Mouse (Mus musculus) embryonic facial prominence, embryonic 11.5 days (tissue): ENCODE data around the gene Ighmbp2. TPM values are rescaled to one million over a fixed set of nuclear protein-coding genes. Genes with fewer than 3 reads are reported as not detected.

Experiments used
- ATAC-seq: fragments of 200-750 bp; cut with Nextera tagmentation; replicated peaks from 2 replicates; pipeline ENCODE4 v1.8.0; 2017; ENCODE audit warnings: low read depth; ENCODE audit not compliant: insufficient number of reproducible peaks, low FRiP score, low TSS enrichment
- DNase-seq: peaks from one replicate; pipeline ENCODE4 v3.0.0-alpha.2; 2015; ENCODE audit warnings: low spot score
- H3K27ac ChIP-seq: fragments of 300-500 bp; sonication (generic); replicated peaks from 2 replicates; pipeline ENCODE4 v1.5.1; 2014; ENCODE audit warnings: mild to moderate bottlenecking, low read depth, low read length, control low read depth
- H3K27me3 ChIP-seq: fragments of 300-500 bp; sonication (generic); 2 replicates; pipeline ENCODE4 v1.6.1; 2014; ENCODE audit warnings: mild to moderate bottlenecking, low read length, moderate library complexity, mixed read lengths; ENCODE audit not compliant: control insufficient read depth, insufficient read depth
- H3K36me3 ChIP-seq: fragments of 300-500 bp; sonication (generic); replicated peaks from 2 replicates; pipeline ENCODE4 v1.6.1; 2014; ENCODE audit warnings: low read depth, mild to moderate bottlenecking, low read length, moderate library complexity, mixed read lengths; ENCODE audit not compliant: control insufficient read depth, insufficient read depth
- H3K4me1 ChIP-seq: fragments of 300-500 bp; sonication (generic); 2 replicates; pipeline ENCODE4 v1.6.1; 2014; ENCODE audit warnings: low read length, mixed read lengths; ENCODE audit not compliant: control insufficient read depth, insufficient read depth
- H3K4me2 ChIP-seq: fragments of 300-500 bp; sonication (generic); 2 replicates; pipeline ENCODE4 v1.6.1; 2014; ENCODE audit warnings: low read depth, mild to moderate bottlenecking, control low read depth, low read length, moderate library complexity
- H3K4me3 ChIP-seq: fragments of 300-500 bp; sonication (generic); 2 replicates; pipeline ENCODE4 v1.5.1; 2014; ENCODE audit warnings: low read depth, low read length, control low read depth
- H3K9ac ChIP-seq: fragments of 300-500 bp; sonication (generic); replicated peaks from 2 replicates; pipeline ENCODE4 v1.6.1; 2014; ENCODE audit warnings: mild to moderate bottlenecking, control low read depth, low read length
- H3K9me3 ChIP-seq: fragments of 300-500 bp; sonication (generic); replicated peaks from 2 replicates; pipeline ENCODE4 v1.6.1; 2016; ENCODE audit warnings: mild to moderate bottlenecking, low read length, inconsistent platforms, mixed read lengths; ENCODE audit not compliant: control insufficient read depth
- WGBS: fragments of 180-500 bp; shearing (Covaris S2); extraction: QIAGEN DNeasy Blood & Tissue Kit; methylation state at CpG from one replicate; pipeline ENCODE4 v1.1.7; 2014; 5-methylcytosine and 5-hydroxymethylcytosine counted together
- polyA plus RNA-seq: library from polyadenylated mRNA; unstranded; fragments of >200 nt; fragmentation: Nextera tagmentation; extraction: Ambion mirVana; gene quantifications from 2 replicates; pipeline ENCODE4 v1.2.1, GENCODE M21; 2014

Ighmbp2 gene
- polyA plus RNA-seq, 1 experiment from 2014 or later = 6.0 TPM

- 5% methylated on average over 26 of the region's 26 CpGs for WGBS
- no peak for ATAC-seq
- H3K27me3 ChIP-seq = peaks cover 20% of the 10 kb centered on the region
Measured at GRCm38 (mm10) chr19:3322261-3322969, 39.6 kb upstream of the Ighmbp2 start, which contains the start of gene Cpt1a. TSS of gene Cpt1a (plus strand) at chr19:3322334.

GRCm38 (mm10) chr19:3321617-3322016 is 38.8 kb upstream of the Ighmbp2 start:
- H3K27me3 ChIP-seq = peaks cover 20% of the 10 kb centered on the region
- no peaks in the 10 kb centered on the region for H3K9me3 ChIP-seq
- no peak overlapping the region for H3K4me2 ChIP-seq
- no peak overlapping the region; the same call in 1 of the 2 replicates for H3K9ac ChIP-seq
- ATAC-seq (no peak), DNase-seq (no peak)
- H3K4me3 ChIP-seq = no peak overlapping the region
- 7% methylated on average over 11 of the region's 11 CpGs for WGBS
- H3K4me1 ChIP-seq = peaks cover 3% of the 10 kb centered on the region; the same call in 1 of the 2 replicates
- H3K27ac ChIP-seq = no peak overlapping the region
- H3K36me3 ChIP-seq = no peaks in the 10 kb centered on the region

More at GRCm38 (mm10) chr19:3322261-3322969, 39.6 kb upstream of the Ighmbp2 start, which contains the start of gene Cpt1a:
- Histone ChIP-seq H3K36me3 (no peaks in the 10 kb centered on the region), H3K4me3 (peak within 1 kb of the TSS; percentile 54), H3K4me1 (peaks cover 3% of the 10 kb centered on the region; the same call in 1 of the 2 replicates), H3K27ac (no peak within 1 kb of the TSS), H3K9me3 (no peaks in the 10 kb centered on the region), H3K9ac (peak within 1 kb of the TSS; percentile 41; the same call in 1 of the 2 replicates), H3K4me2 (peak within 1 kb of the TSS; percentile 93)
- DNase-seq = peak; percentile 26

GRCm38 (mm10) chr19:3320801-3321200 is 38.0 kb upstream of the Ighmbp2 start:
- H3K4me3 ChIP-seq = no peak overlapping the region
- no peak overlapping the region for H3K4me2 ChIP-seq
- H3K27ac ChIP-seq = no peak overlapping the region
- no peak for DNase-seq
- peaks cover 3% of the 10 kb centered on the region; the same call in 1 of the 2 replicates for H3K4me1 ChIP-seq
- H3K9ac ChIP-seq = no peak overlapping the region
- WGBS = 72% methylated on average over 3 of the region's 3 CpGs
- no peak for ATAC-seq
- H3K9me3 ChIP-seq = no peaks in the 10 kb centered on the region
- H3K36me3 ChIP-seq = no peaks in the 10 kb centered on the region
- peaks cover 20% of the 10 kb centered on the region for H3K27me3 ChIP-seq

GRCm38 (mm10) chr19:3320086-3320485 is 37.3 kb upstream of the Ighmbp2 start:
- ATAC-seq (no peak), DNase-seq (no peak)
- peaks cover 20% of the 10 kb centered on the region for H3K27me3 ChIP-seq
- H3K4me3 ChIP-seq = no peak overlapping the region
- WGBS = 74% methylated on average over 7 of the region's 7 CpGs
- H3K9ac ChIP-seq = no peak overlapping the region
- no peak overlapping the region for H3K27ac ChIP-seq
- no peaks in the 10 kb centered on the region for H3K9me3 ChIP-seq
- no peak overlapping the region for H3K4me2 ChIP-seq
- H3K4me1 ChIP-seq = peaks cover 3% of the 10 kb centered on the region; the same call in 1 of the 2 replicates
- H3K36me3 ChIP-seq = no peaks in the 10 kb centered on the region

GRCm38 (mm10) chr19:3319341-3319740 is 36.5 kb upstream of the Ighmbp2 start:
- no peak for DNase-seq
- no peaks in the 10 kb centered on the region for H3K9me3 ChIP-seq
- H3K4me2 ChIP-seq = no peak overlapping the region
- H3K9ac ChIP-seq = no peak overlapping the region
- WGBS = 70% methylated on average over 2 of the region's 2 CpGs
- H3K27me3 ChIP-seq = peaks cover 20% of the 10 kb centered on the region
- H3K36me3 ChIP-seq = no peaks in the 10 kb centered on the region
- H3K4me3 ChIP-seq = no peak overlapping the region
- ATAC-seq = no peak
- H3K4me1 ChIP-seq = peaks cover under 1% of the 10 kb centered on the region; the same call in 1 of the 2 replicates
- H3K27ac ChIP-seq = no peak overlapping the region

- no peak overlapping the region for H3K9ac ChIP-seq
- no peaks in the 10 kb centered on the region for H3K27me3 ChIP-seq
- ATAC-seq = no peak
- whole genome bisulfite sequencing = 38% methylated on average over 16 of the region's 16 CpGs
- no peak overlapping the region for H3K4me2 ChIP-seq
- DNase-seq = no peak
- no peak overlapping the region for H3K27ac ChIP-seq
- no peaks in the 10 kb centered on the region for H3K9me3 ChIP-seq
- H3K36me3 ChIP-seq = no peaks in the 10 kb centered on the region
- no peaks in the 10 kb centered on the region for H3K4me1 ChIP-seq
- H3K4me3 ChIP-seq = no peak overlapping the region
Measured at GRCm38 (mm10) chr19:3307175-3307949, 24.5 kb upstream of the Ighmbp2 start.

- Histone ChIP-seq H3K4me3 (no peak overlapping the region), H3K36me3 (no peaks in the 10 kb centered on the region), H3K9ac (no peak overlapping the region), H3K9me3 (no peaks in the 10 kb centered on the region), H3K4me1 (no peaks in the 10 kb centered on the region), H3K4me2 (no peak overlapping the region), H3K27me3 (no peaks in the 10 kb centered on the region), H3K27ac (no peak overlapping the region)
- ATAC-seq (no peak), DNase-seq (no peak)
- 73% methylated on average over 4 of the region's 4 CpGs for WGBS
Measured at GRCm38 (mm10) chr19:3304017-3304416, 21.2 kb upstream of the Ighmbp2 start.

GRCm38 (mm10) chr19:3297775-3298174 is 15.0 kb upstream of the Ighmbp2 start:
- Histone ChIP-seq H3K27ac (no peak overlapping the region), H3K4me2 (no peak overlapping the region), H3K9me3 (no peaks in the 10 kb centered on the region), H3K4me3 (no peak overlapping the region), H3K27me3 (no peaks in the 10 kb centered on the region), H3K9ac (no peak overlapping the region), H3K4me1 (no peaks in the 10 kb centered on the region), H3K36me3 (no peaks in the 10 kb centered on the region)
- ATAC-seq (no peak), DNase-seq (no peak)
- 83% methylated on average over 7 of the region's 7 CpGs for WGBS
